18 mouse cellular contexts compared by ENCODE assay signal in genomic region chr15:99716814-99717213, GRCm38 (mm10). TPM values are rescaled to one million over a fixed set of nuclear protein-coding genes. Genes with fewer than 3 reads are reported as not detected.
A peak's percentile ranks its signal among the peaks of the same experiment; 100 is the strongest.
DNase-seq lines count a peak whose midpoint lies in the region; ATAC-seq and TF ChIP-seq lines count a peak whose summit lies in the region.
"Had no signal": no experiment of that assay in that cellular context is flagged by ENCODE, and none has a peak within 500 bp of the region (broad histone marks: within the 10 kb centered on the region; RNA-seq: fewer than 3 reads in every experiment).

No protein-coding gene starts in this region.

- H3K4me1 ChIP-seq in forebrain, embryonic 13.5 days = peaks cover 24% of the 10 kb centered on the region
- H3K4me1 ChIP-seq in forebrain, embryonic 12.5 days = peaks cover 14% of the 10 kb centered on the region
- H3K4me1 ChIP-seq in kidney, adult 2 months (ENCODE audit: control insufficient read depth, insufficient read depth, low read length) = peaks cover 22% of the 10 kb centered on the region
- peaks cover 41% of the 10 kb centered on the region for H3K4me1 ChIP-seq in midbrain, embryonic 13.5 days (replicated peaks)
- H3K4me1 ChIP-seq in midbrain, embryonic 16.5 days (ENCODE audit: control insufficient read depth, insufficient read depth, low read length) = peaks cover 6% of the 10 kb centered on the region; the same call in 1 of the 2 replicates
- peaks cover 26% of the 10 kb centered on the region for H3K4me1 ChIP-seq in small intestine, adult 2 months (ENCODE audit: control insufficient read depth, insufficient read depth, insufficient read length, low read length)

- WGBS in forebrain, embryonic 13.5 days = 85% methylated on average over 12 of the region's 12 CpGs
- 89% methylated on average over 12 of the region's 12 CpGs for WGBS in forebrain, embryonic 12.5 days
- WGBS in kidney, adult 2 months = 59% methylated on average over 12 of the region's 12 CpGs
- 88% methylated on average over 12 of the region's 12 CpGs for WGBS in midbrain, embryonic 13.5 days
- 90% methylated on average over 12 of the region's 12 CpGs for WGBS in midbrain, embryonic 16.5 days
- WGBS in small intestine, adult 2 months = 80% methylated on average over 12 of the region's 12 CpGs

- peaks cover 64% of the 10 kb centered on the region for H3K36me3 ChIP-seq in forebrain, embryonic 13.5 days (ENCODE audit: poor library complexity, severe bottlenecking)
- H3K36me3 ChIP-seq in forebrain, embryonic 12.5 days (replicated peaks) = peaks cover 53% of the 10 kb centered on the region
- H3K36me3 ChIP-seq in kidney, adult 2 months (ENCODE audit: control insufficient read depth, insufficient read depth, low read length) = no peaks in the 10 kb centered on the region; the same call in 1 of the 2 replicates
- H3K36me3 ChIP-seq in midbrain, embryonic 13.5 days = peaks cover 66% of the 10 kb centered on the region
- peaks cover 20% of the 10 kb centered on the region for H3K36me3 ChIP-seq in midbrain, embryonic 16.5 days (ENCODE audit: control insufficient read depth, insufficient read depth, low read length)
- H3K36me3 ChIP-seq in small intestine, adult 2 months (ENCODE audit: control insufficient read depth, insufficient read depth, low read length) = peaks cover 35% of the 10 kb centered on the region

- no peak for DNase-seq in kidney, adult 2 months
- DNase-seq in kidney, postnatal 4 days = no peak
- DNase-seq: liver, embryonic 13.5 days; right cerebral cortex, postnatal 4 days had no signal

- TF ChIP-seq CTCF in kidney, adult 2 months (conservative IDR thresholded peaks at IDR 0.05; ENCODE audit: insufficient read depth, insufficient read length, low read depth, low read length) = no peak
- no peak for TF ChIP-seq CTCF in small intestine, adult 2 months (IDR thresholded peaks at IDR 0.05; ENCODE audit: extremely low read depth, insufficient read length, insufficient replicate concordance, low read depth, low read length)

- no peak overlapping the region for H3K9ac ChIP-seq in forebrain, embryonic 13.5 days
- H3K9ac ChIP-seq in forebrain, embryonic 12.5 days = no peak overlapping the region
- H3K9ac ChIP-seq in midbrain, embryonic 13.5 days (replicated peaks) = no peak overlapping the region
- H3K9ac ChIP-seq in midbrain, embryonic 16.5 days (ENCODE audit: low read depth, low read length) = no peak overlapping the region
- H3K9ac ChIP-seq: liver, embryonic 13.5 days had no signal

- no peak for TF ChIP-seq POLR2A in kidney, adult 2 months (IDR thresholded peaks at IDR 0.05; ENCODE audit: low read depth, low read length)
- TF ChIP-seq POLR2A in small intestine, adult 2 months (IDR thresholded peaks at IDR 0.05; ENCODE audit: low read depth, low read length) = no peak

- H3K4me2 ChIP-seq in forebrain, embryonic 13.5 days = no peak overlapping the region
- no peak overlapping the region for H3K4me2 ChIP-seq in forebrain, embryonic 12.5 days
- no peak overlapping the region for H3K4me2 ChIP-seq in midbrain, embryonic 13.5 days (replicated peaks)
- no peak overlapping the region for H3K4me2 ChIP-seq in midbrain, embryonic 16.5 days (ENCODE audit: low read length)
- H3K4me2 ChIP-seq: hindbrain, embryonic 13.5 days had no signal

- no peaks in the 10 kb centered on the region for H3K27me3 ChIP-seq in forebrain, embryonic 13.5 days
- no peaks in the 10 kb centered on the region for H3K27me3 ChIP-seq in forebrain, embryonic 12.5 days
- no peaks in the 10 kb centered on the region for H3K27me3 ChIP-seq in kidney, adult 2 months (replicated peaks; ENCODE audit: control insufficient read depth, insufficient read depth, low read length)
- no peaks in the 10 kb centered on the region for H3K27me3 ChIP-seq in midbrain, embryonic 13.5 days
- H3K27me3 ChIP-seq in midbrain, embryonic 16.5 days (ENCODE audit: control insufficient read depth, insufficient read depth, low read depth, low read length) = no peaks in the 10 kb centered on the region
- no peaks in the 10 kb centered on the region for H3K27me3 ChIP-seq in small intestine, adult 2 months (ENCODE audit: control insufficient read depth, insufficient read depth, low read length)
- H3K27me3 ChIP-seq: hindbrain, embryonic 13.5 days; liver, embryonic 13.5 days; Patski had no signal

- H3K27ac ChIP-seq in forebrain, embryonic 13.5 days = peak overlapping the region; percentile 84; the same call in 1 of the 2 replicates
- H3K27ac ChIP-seq in forebrain, embryonic 12.5 days = no peak overlapping the region
- peak overlapping the region; percentile 73 for H3K27ac ChIP-seq in kidney, adult 2 months (ENCODE audit: insufficient read depth, low read depth, low read length)
- peak overlapping the region; percentile 71; the same call in 1 of the 2 replicates for H3K27ac ChIP-seq in midbrain, embryonic 13.5 days
- H3K27ac ChIP-seq in midbrain, embryonic 16.5 days (ENCODE audit: low read length) = no peak overlapping the region
- peak overlapping the region; percentile 93; the same call in 1 of the 2 replicates for H3K27ac ChIP-seq in small intestine, adult 2 months (ENCODE audit: insufficient read depth, low read depth, low read length)

- no peaks in the 10 kb centered on the region for H3K9me3 ChIP-seq in forebrain, embryonic 13.5 days (replicated peaks)
- no peaks in the 10 kb centered on the region for H3K9me3 ChIP-seq in forebrain, embryonic 12.5 days
- no peaks in the 10 kb centered on the region for H3K9me3 ChIP-seq in midbrain, embryonic 13.5 days
- H3K9me3 ChIP-seq in midbrain, embryonic 16.5 days (replicated peaks; ENCODE audit: control insufficient read depth, low read length, poor library complexity, severe bottlenecking) = no peaks in the 10 kb centered on the region
- H3K9me3 ChIP-seq: heart, embryonic 10.5 days; hindbrain, embryonic 13.5 days; liver, embryonic 13.5 days had no signal

- H3K4me3 ChIP-seq in forebrain, embryonic 13.5 days = no peak overlapping the region
- H3K4me3 ChIP-seq in forebrain, embryonic 12.5 days (replicated peaks) = no peak overlapping the region
- no peak overlapping the region for H3K4me3 ChIP-seq in kidney, adult 2 months (ENCODE audit: insufficient read depth, low read depth, low read length)
- no peak overlapping the region for H3K4me3 ChIP-seq in midbrain, embryonic 13.5 days (replicated peaks)
- H3K4me3 ChIP-seq in midbrain, embryonic 16.5 days (ENCODE audit: low read depth, low read length) = no peak overlapping the region
- H3K4me3 ChIP-seq in small intestine, adult 2 months (ENCODE audit: low read depth, low read length) = peak overlapping the region; percentile 12; the same call in 1 of the 2 replicates
- H3K4me3 ChIP-seq: hindbrain, embryonic 13.5 days had no signal

- no peak for ATAC-seq in forebrain, embryonic 13.5 days
- ATAC-seq in forebrain, embryonic 12.5 days (ENCODE audit: low FRiP score) = no peak
- no peak for ATAC-seq in midbrain, embryonic 13.5 days
- no peak for ATAC-seq in midbrain, embryonic 16.5 days
- ATAC-seq: activated CD4-positive, CD25-positive, alpha-beta regulatory T cell, adult 4 months; Patski had no signal

RNA-seq across cellular contexts. Expression of gene Gpd1, which starts 0.5 kb away (rescaled TPM):
- polyA plus RNA-seq in forebrain, embryonic 13.5 days (2015; fragmentation: Nextera tagmentation; extraction: Ambion mirVana) = 1.2 and 1.3 TPM in 2 replicates
- polyA plus RNA-seq in forebrain, embryonic 12.5 days (2016; fragmentation: Nextera tagmentation; extraction: Ambion mirVana) = 0.57 and 0.72 TPM in 2 replicates
- 427 and 506 TPM in 2 replicates for polyA plus RNA-seq in kidney, adult 2 months (2012; rRNA removed)
- polyA plus RNA-seq in midbrain, embryonic 13.5 days (2015; fragmentation: Nextera tagmentation; extraction: Ambion mirVana) = 1.3 and 1.6 TPM in 2 replicates
- 1.4 and 1.7 TPM in 2 replicates for polyA plus RNA-seq in midbrain, embryonic 16.5 days (2015; fragmentation: Nextera tagmentation; extraction: Ambion mirVana)
- 246 and 260 TPM in 2 replicates for polyA plus RNA-seq in small intestine, adult 2 months (2012; rRNA removed)

RNA-seq across cellular contexts. Expression of gene Cox14, which starts 8.6 kb away (rescaled TPM):
- polyA plus RNA-seq in forebrain, embryonic 13.5 days (2015; fragmentation: Nextera tagmentation; extraction: Ambion mirVana) = 177 and 190 TPM in 2 replicates
- polyA plus RNA-seq in forebrain, embryonic 12.5 days (2016; fragmentation: Nextera tagmentation; extraction: Ambion mirVana) = 167 and 168 TPM in 2 replicates
- polyA plus RNA-seq in kidney, adult 2 months (2012; rRNA removed) = 263 and 269 TPM in 2 replicates
- 167 and 177 TPM in 2 replicates for polyA plus RNA-seq in midbrain, embryonic 13.5 days (2015; fragmentation: Nextera tagmentation; extraction: Ambion mirVana)
- polyA plus RNA-seq in midbrain, embryonic 16.5 days (2015; fragmentation: Nextera tagmentation; extraction: Ambion mirVana) = 142 and 164 TPM in 2 replicates
- polyA plus RNA-seq in small intestine, adult 2 months (2012; rRNA removed) = 301 and 397 TPM in 2 replicates

RNA-seq across cellular contexts. Expression of gene Gm17349, which starts 11.5 kb away (rescaled TPM):
- not detected in 2 replicates for polyA plus RNA-seq in forebrain, embryonic 13.5 days (2015; fragmentation: Nextera tagmentation; extraction: Ambion mirVana)
- not detected in 2 replicates for polyA plus RNA-seq in forebrain, embryonic 12.5 days (2016; fragmentation: Nextera tagmentation; extraction: Ambion mirVana)
- 0.58 TPM in 1 of 2 replicates, not detected in the other for polyA plus RNA-seq in kidney, adult 2 months (2012; rRNA removed)
- not detected in 2 replicates for polyA plus RNA-seq in midbrain, embryonic 13.5 days (2015; fragmentation: Nextera tagmentation; extraction: Ambion mirVana)
- polyA plus RNA-seq in midbrain, embryonic 16.5 days (2015; fragmentation: Nextera tagmentation; extraction: Ambion mirVana) = not detected in 2 replicates
- polyA plus RNA-seq in small intestine, adult 2 months (2012; rRNA removed) = 3.0 TPM in 1 of 2 replicates, not detected in the other
- polyA plus RNA-seq: activated CD4-positive, CD25-positive, alpha-beta regulatory T cell, adult 4 months; heart, embryonic 10.5 days; hindbrain, embryonic 13.5 days; intestine, embryonic 16.5 days; kidney, postnatal 0 days; liver, embryonic 13.5 days; lung, embryonic 16.5 days; midbrain, postnatal 0 days; neural tube, embryonic 11.5 days; Patski had no signal

RNA-seq across cellular contexts. Expression of gene Smarcd1, which starts 14.9 kb away (rescaled TPM):
- polyA plus RNA-seq in forebrain, embryonic 13.5 days (2015; fragmentation: Nextera tagmentation; extraction: Ambion mirVana) = 118 and 130 TPM in 2 replicates
- 135 and 138 TPM in 2 replicates for polyA plus RNA-seq in forebrain, embryonic 12.5 days (2016; fragmentation: Nextera tagmentation; extraction: Ambion mirVana)
- polyA plus RNA-seq in kidney, adult 2 months (2012; rRNA removed) = 27.7 and 29.5 TPM in 2 replicates
- 137 and 145 TPM in 2 replicates for polyA plus RNA-seq in midbrain, embryonic 13.5 days (2015; fragmentation: Nextera tagmentation; extraction: Ambion mirVana)
- 86.0 and 110 TPM in 2 replicates for polyA plus RNA-seq in midbrain, embryonic 16.5 days (2015; fragmentation: Nextera tagmentation; extraction: Ambion mirVana)
- polyA plus RNA-seq in small intestine, adult 2 months (2012; rRNA removed) = 9.5 and 23.8 TPM in 2 replicates

RNA-seq across cellular contexts. Expression of gene Asic1, which starts 46.6 kb away (rescaled TPM):
- 15.1 and 17.0 TPM in 2 replicates for polyA plus RNA-seq in forebrain, embryonic 13.5 days (2015; fragmentation: Nextera tagmentation; extraction: Ambion mirVana)
- polyA plus RNA-seq in forebrain, embryonic 12.5 days (2016; fragmentation: Nextera tagmentation; extraction: Ambion mirVana) = 14.7 and 18.2 TPM in 2 replicates
- polyA plus RNA-seq in kidney, adult 2 months (2012; rRNA removed) = 0.34 and 0.37 TPM in 2 replicates
- 48.0 and 54.5 TPM in 2 replicates for polyA plus RNA-seq in midbrain, embryonic 13.5 days (2015; fragmentation: Nextera tagmentation; extraction: Ambion mirVana)
- polyA plus RNA-seq in midbrain, embryonic 16.5 days (2015; fragmentation: Nextera tagmentation; extraction: Ambion mirVana) = 47.9 and 53.9 TPM in 2 replicates
- polyA plus RNA-seq in small intestine, adult 2 months (2012; rRNA removed) = 0.30 and 0.70 TPM in 2 replicates

Comparison
In these comparisons a context has a peak if more than half of its experiments do, and no peak if none do; other contexts are left out.
1. H3K27ac ChIP-seq: peak in forebrain, embryonic 13.5 days (single experiment), kidney, adult 2 months (single experiment), midbrain, embryonic 13.5 days (single experiment) and small intestine, adult 2 months (single experiment); none in forebrain, embryonic 12.5 days (single experiment) and midbrain, embryonic 16.5 days (single experiment).
2. RNA of gene Gpd1, which starts 0.5 kb away (polyA plus RNA-seq): 427 to 506 TPM in kidney, adult 2 months and 246 to 260 TPM in small intestine, adult 2 months; 1.4 to 1.7 TPM in midbrain, embryonic 16.5 days, 1.3 to 1.6 TPM in midbrain, embryonic 13.5 days, 1.2 to 1.3 TPM in forebrain, embryonic 13.5 days and 0.57 to 0.72 TPM in forebrain, embryonic 12.5 days; every median in the first group is over 10 times any median in the second.